Comparison of ENCODE assay signal across 8 mouse cellular contexts in genomic region chr6:114987966-114988618, GRCm38 (mm10). TPM values are rescaled to one million over a fixed set of nuclear protein-coding genes. Genes with fewer than 3 reads are reported as not detected.
DNase-seq lines count a peak whose midpoint lies in the region.

No protein-coding gene starts in this region.

- intact Hi-C loops in left cerebral cortex, postnatal 4 days (cut with DNase I): no loop called here

- peak; percentile 33 for DNase-seq in left cerebral cortex, postnatal 4 days
- no peak for DNase-seq in left cerebral cortex, adult 11 months (ENCODE audit: low spot score)
- DNase-seq in kidney, adult 18-20 months: peak; percentile 38
- DNase-seq in lung, adult 18-20 months: peak; percentile 76 to 85
- DNase-seq in urinary bladder, adult 2 months (ENCODE audit: low spot score): peak; percentile 48
- DNase-seq in testis, postnatal 14 days (ENCODE audit: low spot score): no peak
- DNase-seq in thymus, adult 18-20 months: no peak
- no peak for DNase-seq in gastrocnemius, adult 18-20 months (ENCODE audit: low spot score)

RNA-seq across cellular contexts. Expression of gene Vgll4, which starts 18.3 kb away (rescaled TPM):
- total RNA-seq in left cerebral cortex, postnatal 4 days (2021): 10 to 100 TPM; 60.0 to 63.7 TPM
- 32.1 and 33.7 TPM in 2 replicates for polyA plus RNA-seq in urinary bladder, adult 2 months (2012; rRNA removed)
- total RNA-seq in gastrocnemius, adult 18-20 months (2021): 10 to 100 TPM; 11.7 to 19.0 TPM

RNA-seq across cellular contexts. Expression of gene Tamm41, which starts 49.6 kb away (rescaled TPM):
- total RNA-seq in left cerebral cortex, postnatal 4 days (2021): 10 to 100 TPM; 23.8 to 29.1 TPM
- polyA plus RNA-seq in urinary bladder, adult 2 months (2012; rRNA removed): 12.5 and 15.5 TPM in 2 replicates
- 1 to 10 TPM; 7.6 to 8.2 TPM for total RNA-seq in gastrocnemius, adult 18-20 months (2021)

Comparison
In these comparisons a context has a peak if more than half of its experiments do, and no peak if none do; other contexts are left out.
1. DNase-seq: peak in left cerebral cortex, postnatal 4 days (single experiment), kidney, adult 18-20 months (single experiment), lung, adult 18-20 months (2 of 2) and urinary bladder, adult 2 months (single experiment); none in left cerebral cortex, adult 11 months (single experiment), testis, postnatal 14 days (single experiment), thymus, adult 18-20 months (0 of 2) and gastrocnemius, adult 18-20 months (single experiment).